Mouse (Mus musculus) right cerebral cortex, postnatal 25 days (tissue): Measurements from ENCODE around the gene Gm20388.

Experiments
- DNase-seq: peaks from one replicate; pipeline ENCODE4 v3.0.0; 2022

The Gm20388 gene

GRCm38 (mm10) chr8:123729055-123729785, 3818.6 kb downstream of the Gm20388 start:
- peak; percentile 79 for DNase-seq

- no peak for DNase-seq
Observed at GRCm38 (mm10) chr8:123729786-123730411, 3819.3 kb downstream of the Gm20388 start.

GRCm38 (mm10) chr8:123732332-123732731, 3821.7 kb downstream of the Gm20388 start:
- DNase-seq = no peak

GRCm38 (mm10) chr8:123734486-123734885, 3823.8 kb downstream of the Gm20388 start:
- DNase-seq = no peak

- DNase-seq = no peak
Observed at GRCm38 (mm10) chr8:123736974-123737373, 3826.3 kb downstream of the Gm20388 start.

GRCm38 (mm10) chr8:123740263-123740662, 3829.6 kb downstream of the Gm20388 start:
- DNase-seq = no peak

GRCm38 (mm10) chr8:123741232-123741631, 3830.6 kb downstream of the Gm20388 start:
- DNase-seq = no peak

GRCm38 (mm10) chr8:123746488-123746887, 3835.8 kb downstream of the Gm20388 start:
- DNase-seq = no peak

GRCm38 (mm10) chr8:123747772-123748171, 3837.1 kb downstream of the Gm20388 start:
- no peak for DNase-seq

GRCm38 (mm10) chr8:123750171-123750693, 3839.6 kb downstream of the Gm20388 start:
- no peak for DNase-seq

GRCm38 (mm10) chr8:123752773-123753468, 3842.3 kb downstream of the Gm20388 start:
- DNase-seq = no peak

- no peak for DNase-seq
Observed at GRCm38 (mm10) chr8:123753604-123754375, 3843.1 kb downstream of the Gm20388 start.

- DNase-seq = no peak
Observed at GRCm38 (mm10) chr8:123754538-123755431, 3844.1 kb downstream of the Gm20388 start.

GRCm38 (mm10) chr8:123756901-123757300, 3846.3 kb downstream of the Gm20388 start:
- DNase-seq = no peak

GRCm38 (mm10) chr8:123758935-123759334, 3848.3 kb downstream of the Gm20388 start:
- no peak for DNase-seq

- no peak for DNase-seq
Observed at GRCm38 (mm10) chr8:123759933-123760332, 3849.3 kb downstream of the Gm20388 start.

GRCm38 (mm10) chr8:123760579-123760978, 3849.9 kb downstream of the Gm20388 start:
- no peak for DNase-seq

- DNase-seq = no peak
Observed at GRCm38 (mm10) chr8:123761266-123761882, 3850.7 kb downstream of the Gm20388 start.

- no peak for DNase-seq
Observed at GRCm38 (mm10) chr8:123761883-123762270, 3851.2 kb downstream of the Gm20388 start.

- no peak for DNase-seq
Observed at GRCm38 (mm10) chr8:123763355-123763754, 3852.7 kb downstream of the Gm20388 start.

- DNase-seq = no peak
Observed at GRCm38 (mm10) chr8:123764671-123765070, 3854.0 kb downstream of the Gm20388 start.
